Mouse (Mus musculus): Measurements from ENCODE around the gene Tada1.

Tada1 gene

GRCm38 (mm10) chr1:166379013-166379629 lies at the start of gene Tada1:
Gene Tada1 (plus strand): TSS chr1:166379097.
- DNase-seq (ENCODE audit: extremely low read depth, low read depth, low spot score): no peak

DNA sequence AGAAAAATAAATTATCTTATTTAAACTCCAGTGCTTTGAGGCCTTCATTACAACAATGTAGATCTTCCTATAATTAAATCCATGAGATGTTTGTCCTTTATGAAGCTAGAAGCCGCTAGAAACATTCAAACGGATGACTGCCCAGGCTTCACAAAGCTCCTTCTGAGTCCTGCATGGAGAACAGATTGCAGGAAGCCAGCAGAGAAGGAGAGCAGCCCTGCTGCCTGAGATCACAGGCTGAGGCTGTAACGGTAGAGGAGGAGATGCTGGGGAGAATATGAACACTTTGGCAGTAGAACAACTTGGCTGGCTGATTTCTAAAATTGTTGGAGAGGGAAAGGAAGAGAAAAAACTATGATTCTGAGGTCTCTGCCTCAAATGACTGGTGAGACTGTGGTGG lies 48.1 kb upstream of the Tada1 start:
- no peak for DNase-seq (ENCODE audit: extremely low read depth, low read depth, low spot score)

DNA sequence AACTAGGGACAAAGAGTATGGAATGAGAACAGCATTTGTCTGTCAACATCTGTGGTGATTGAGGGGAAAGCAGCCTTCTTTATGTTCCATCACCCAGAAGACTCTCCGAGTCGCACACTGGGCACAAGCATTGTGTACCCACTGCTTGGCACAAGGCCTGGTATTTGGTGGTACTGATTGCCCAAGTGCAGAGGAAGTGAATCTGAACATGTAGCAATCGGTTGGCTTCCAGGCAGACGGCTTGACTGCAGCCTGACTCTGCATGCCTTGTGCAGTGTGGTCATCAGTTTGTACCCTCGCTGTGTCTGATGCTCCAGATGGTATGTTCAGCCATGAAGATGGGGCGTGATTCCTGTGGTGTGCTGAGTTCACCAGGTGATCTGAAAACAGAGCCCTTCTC lies 39.8 kb upstream of the Tada1 start:
- DNase-seq (ENCODE audit: extremely low read depth, low read depth, low spot score): no peak

- no peak for DNase-seq (ENCODE audit: extremely low read depth, low read depth, low spot score)
Measured at GRCm38 (mm10) chr1:166342060-166342459, 36.8 kb upstream of the Tada1 start.

DNA sequence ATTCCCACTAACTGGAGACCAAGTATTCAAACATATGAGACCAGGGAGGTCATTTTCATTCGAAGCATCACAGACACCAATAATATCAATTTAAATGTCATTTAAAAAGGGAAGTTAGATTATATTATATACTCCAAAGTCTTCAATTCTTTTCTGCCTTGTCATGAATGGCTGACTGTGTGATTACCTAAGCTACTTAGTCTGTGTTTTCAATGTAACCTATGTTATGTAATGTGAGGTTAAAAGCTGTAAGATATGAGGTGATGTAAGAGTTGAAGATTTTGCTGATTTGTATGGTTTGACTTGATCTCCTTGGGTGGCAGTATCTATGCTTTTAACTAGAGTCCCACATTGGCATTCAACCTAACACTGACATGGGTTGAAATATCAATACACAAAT lies 36.4 kb upstream of the Tada1 start:
- no peak for DNase-seq (ENCODE audit: extremely low read depth, low read depth, low spot score)

DNA sequence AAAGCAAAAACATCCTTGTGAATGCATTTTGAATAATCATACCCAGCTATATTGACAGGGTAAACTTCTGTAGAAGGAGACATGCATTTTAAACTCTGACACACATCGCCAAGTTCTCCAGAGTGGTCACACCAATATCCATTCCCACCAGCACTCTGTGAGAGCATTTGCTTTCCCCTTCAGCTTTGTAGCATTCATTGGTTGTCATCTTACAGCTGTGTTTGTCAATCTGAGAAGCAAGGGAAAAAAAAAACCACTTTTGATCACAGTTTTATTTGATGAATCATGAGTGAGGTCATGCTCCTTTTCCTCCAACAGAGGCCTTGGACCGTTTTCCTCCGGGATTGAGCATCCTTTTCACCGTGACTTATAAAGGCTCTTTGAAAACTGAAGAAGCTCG lies 35.3 kb upstream of the Tada1 start:
- no peak for DNase-seq (ENCODE audit: extremely low read depth, low read depth, low spot score)

DNA sequence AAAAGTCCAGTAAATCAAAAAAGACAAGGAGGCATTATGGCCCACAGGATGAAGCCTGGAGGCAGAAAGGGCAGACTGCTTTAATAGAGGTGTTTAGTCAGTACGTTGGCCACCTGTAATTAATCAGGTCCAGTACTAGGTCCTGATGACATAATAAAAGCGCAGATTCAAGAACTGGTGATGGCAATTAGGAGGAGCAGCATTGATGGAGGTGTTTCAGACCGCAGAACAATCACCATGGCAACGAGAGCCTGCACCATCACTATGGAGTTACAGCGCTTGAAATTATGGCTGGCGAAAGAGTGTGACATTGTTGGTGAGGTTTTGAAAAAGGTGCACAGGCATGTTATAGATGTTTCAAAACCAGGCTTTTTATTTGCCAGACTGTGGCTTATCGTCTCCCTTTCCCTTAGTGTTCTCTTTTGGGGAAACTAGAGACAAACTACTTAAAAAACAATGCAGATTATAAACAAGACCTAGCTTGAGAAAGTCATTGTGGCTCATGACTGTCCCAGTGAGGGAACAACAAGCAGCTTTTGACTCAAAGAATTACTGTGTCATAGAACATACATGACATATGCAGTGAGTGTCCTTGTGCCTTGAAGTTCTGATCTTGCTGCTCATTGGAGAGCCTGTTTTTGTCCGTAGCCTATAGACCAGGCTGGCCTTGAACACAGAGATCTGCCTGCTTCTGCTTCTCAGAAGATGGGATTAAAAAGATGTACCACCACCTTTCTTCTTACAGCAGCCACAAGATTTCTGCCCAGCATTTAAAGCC lies 34.4 kb upstream of the Tada1 start:
- DNase-seq (ENCODE audit: extremely low read depth, low read depth, low spot score): no peak

- no peak for DNase-seq (ENCODE audit: extremely low read depth, low read depth, low spot score)
Measured at GRCm38 (mm10) chr1:166345602-166346001, 33.3 kb upstream of the Tada1 start.

DNA sequence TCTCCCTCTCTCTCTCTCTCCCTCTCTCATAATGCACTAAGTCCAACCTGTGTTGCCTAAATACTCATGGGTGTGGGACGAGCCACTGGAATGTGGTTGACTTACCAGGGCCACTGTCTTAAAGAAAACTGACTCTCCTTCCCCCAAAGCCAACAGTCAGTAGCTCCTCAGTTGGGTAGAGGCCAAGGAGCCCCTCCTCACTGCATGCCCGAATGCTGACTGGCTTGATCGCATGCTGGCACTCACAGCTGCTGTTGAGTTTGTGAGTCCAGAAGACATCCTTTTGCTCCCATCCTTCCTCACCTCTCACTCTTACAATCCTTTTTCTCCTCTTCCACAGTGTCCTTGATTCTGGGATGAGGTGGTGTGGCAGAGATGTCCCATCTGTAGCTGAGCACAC lies 32.0 kb upstream of the Tada1 start:
- no peak for DNase-seq (ENCODE audit: extremely low read depth, low read depth, low spot score)

GRCm38 (mm10) chr1:166349341-166349740 lies 29.6 kb upstream of the Tada1 start:
- no peak for DNase-seq (ENCODE audit: extremely low read depth, low read depth, low spot score)

DNA sequence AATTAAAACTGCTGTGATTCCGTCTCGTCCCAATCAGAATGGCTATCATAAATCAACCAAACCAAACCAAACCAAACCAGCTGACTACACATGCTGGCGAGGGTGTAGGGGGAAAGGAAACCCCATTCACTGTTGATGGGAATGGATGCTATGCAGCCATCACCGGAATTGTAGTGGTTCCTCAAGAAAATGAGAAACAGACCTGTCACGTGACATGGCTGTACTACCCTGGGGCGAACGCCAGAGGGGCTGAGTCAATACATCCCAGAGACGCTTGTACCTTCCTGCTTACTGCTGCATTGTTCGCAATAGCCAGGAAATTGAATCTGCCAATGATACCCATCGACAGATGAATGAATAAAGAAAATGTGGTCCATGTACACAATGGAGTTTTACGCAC lies 29.1 kb upstream of the Tada1 start:
- DNase-seq (ENCODE audit: extremely low read depth, low read depth, low spot score): no peak

GRCm38 (mm10) chr1:166360157-166360855 lies 18.6 kb upstream of the Tada1 start:
- DNase-seq (ENCODE audit: extremely low read depth, low read depth, low spot score): no peak

GRCm38 (mm10) chr1:166360896-166361295 lies 18.0 kb upstream of the Tada1 start:
- DNase-seq (ENCODE audit: extremely low read depth, low read depth, low spot score): no peak

GRCm38 (mm10) chr1:166361842-166362241 lies 17.1 kb upstream of the Tada1 start:
- no peak for DNase-seq (ENCODE audit: extremely low read depth, low read depth, low spot score)

DNA sequence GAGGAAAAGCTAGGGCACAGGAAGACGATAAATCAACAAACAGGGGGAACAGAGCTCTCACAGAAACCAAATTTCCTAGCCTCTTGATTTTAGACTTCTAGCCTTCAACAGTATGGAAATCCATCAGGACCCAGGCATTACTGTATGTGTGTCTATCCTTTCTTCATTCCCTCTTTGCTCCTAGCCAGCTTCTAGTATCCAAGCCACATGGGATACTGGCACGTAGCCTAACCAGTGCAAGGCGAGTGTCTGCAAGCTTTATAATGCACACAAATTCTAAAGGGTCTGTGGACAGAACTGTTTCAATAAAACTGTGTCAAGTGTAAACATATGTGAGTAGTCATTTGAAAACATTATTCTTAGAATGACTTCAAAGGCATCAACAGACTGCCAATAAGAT lies 16.2 kb upstream of the Tada1 start:
- DNase-seq (ENCODE audit: extremely low read depth, low read depth, low spot score): no peak

DNA sequence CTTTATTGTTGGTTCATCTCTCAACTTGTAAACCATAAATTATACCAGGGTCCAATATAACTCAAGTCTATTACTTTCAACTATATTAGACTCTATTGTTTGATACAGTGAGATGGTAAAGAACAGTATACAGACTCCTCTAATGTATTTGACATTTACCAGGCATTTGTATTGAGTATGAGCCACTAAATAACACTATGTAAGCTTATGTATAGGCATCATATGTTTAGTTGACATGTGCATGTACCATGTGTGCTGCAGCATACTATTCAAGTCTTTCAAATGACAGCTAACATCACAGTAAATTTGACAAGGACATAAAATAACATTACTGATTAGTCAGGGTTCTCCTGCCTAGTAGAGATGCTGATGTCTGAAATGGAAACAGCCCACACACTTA lies 15.8 kb upstream of the Tada1 start:
- DNase-seq (ENCODE audit: extremely low read depth, low read depth, low spot score): no peak

DNA sequence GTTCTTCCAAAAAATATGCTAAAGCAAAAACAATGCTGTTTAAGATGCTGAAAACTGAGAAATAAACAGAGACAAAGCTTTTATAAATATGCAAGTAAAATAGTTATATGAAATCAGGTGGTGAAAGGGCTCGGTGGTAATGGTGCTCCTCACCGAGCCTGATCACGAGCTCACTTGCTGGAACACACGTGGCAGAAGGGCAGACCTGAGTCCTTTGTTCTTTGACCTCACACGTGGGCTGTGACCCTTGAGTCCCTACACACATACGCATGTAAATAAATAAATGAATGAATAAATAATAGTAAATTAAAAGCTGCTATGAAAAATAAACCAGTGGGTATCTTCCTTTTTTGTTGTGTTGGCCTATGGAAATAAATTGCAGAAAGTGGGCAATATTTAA lies 1.7 kb upstream of the Tada1 start:
- no peak for DNase-seq (ENCODE audit: extremely low read depth, low read depth, low spot score)

GRCm38 (mm10) chr1:166378431-166379012 lies 375 bp upstream of the Tada1 start:
- DNase-seq (ENCODE audit: extremely low read depth, low read depth, low spot score): peak; percentile 89

GRCm38 (mm10) chr1:166379630-166380231 lies 834 bp downstream of the Tada1 start:
- no peak for DNase-seq (ENCODE audit: extremely low read depth, low read depth, low spot score)

DNA sequence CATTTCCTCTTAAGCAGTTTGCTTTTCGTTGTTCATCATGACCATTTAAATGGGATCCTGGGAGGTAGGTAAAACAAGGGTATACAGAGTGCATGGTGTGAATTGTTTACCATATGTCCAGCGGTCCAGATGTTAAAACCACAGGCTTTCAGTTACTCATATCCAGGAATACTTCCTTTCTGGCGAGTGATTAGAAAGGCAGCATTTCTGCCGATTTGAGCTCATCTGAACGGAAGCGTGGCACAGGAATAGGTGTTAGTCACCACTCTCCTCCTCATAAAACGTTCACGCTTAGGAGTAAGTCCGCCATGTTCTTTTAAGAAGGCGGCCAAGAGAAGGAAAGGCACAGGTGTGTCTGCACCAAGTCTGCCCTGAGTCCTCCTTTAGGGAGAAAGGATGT lies 2.4 kb downstream of the Tada1 start:
- no peak for DNase-seq (ENCODE audit: extremely low read depth, low read depth, low spot score)

GRCm38 (mm10) chr1:166381821-166382220 lies 2.9 kb downstream of the Tada1 start:
- no peak for DNase-seq (ENCODE audit: extremely low read depth, low read depth, low spot score)

Measured in fat pad, adult 2 months (tissue).